Mouse (Mus musculus): ENCODE data around the gene Snx4.

DNA sequence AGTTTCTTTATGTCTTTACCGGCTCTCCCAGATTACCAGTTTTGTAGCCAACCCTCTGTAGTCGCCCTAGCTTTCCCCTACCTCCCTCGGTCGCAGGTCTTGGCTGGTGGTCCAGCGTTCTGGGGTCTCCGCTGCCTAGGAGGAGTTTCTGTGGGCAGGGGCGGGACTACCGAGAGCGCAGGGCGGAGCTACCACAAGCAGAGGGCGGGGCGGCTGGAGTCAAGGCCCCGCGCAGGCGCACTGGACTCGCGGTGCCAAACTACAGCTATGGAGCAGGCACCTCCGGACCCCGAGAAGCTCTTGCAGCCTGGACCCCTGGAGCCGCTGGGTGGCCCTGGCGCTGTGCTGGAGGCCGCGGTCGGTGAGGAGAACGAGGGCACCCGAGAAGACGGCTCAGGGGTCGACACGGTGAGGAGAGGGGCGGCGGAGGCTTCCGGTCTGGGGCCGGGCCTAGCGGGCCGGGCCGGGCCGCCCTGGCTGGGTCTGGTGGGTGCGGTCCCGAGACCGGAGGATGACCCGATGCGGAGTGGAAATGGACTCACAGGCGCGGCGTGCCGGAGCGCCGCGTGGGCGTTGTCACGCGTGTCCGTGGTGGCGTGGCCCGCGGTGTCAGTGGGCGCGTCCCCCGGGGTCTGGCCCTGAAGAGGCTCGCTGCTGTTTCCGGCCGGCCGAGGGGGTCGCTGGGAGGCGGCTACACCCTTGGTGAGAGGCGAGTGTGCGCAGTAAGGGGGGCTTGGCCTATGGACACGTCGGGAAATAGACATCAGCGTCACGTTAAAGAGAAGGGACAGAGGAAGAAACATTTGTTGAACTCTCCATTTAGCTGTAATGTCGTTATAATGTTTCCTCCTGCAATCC, at the start of gene Snx4:
- TF ChIP-seq CTCF (IDR thresholded peaks at IDR 0.05; ENCODE audit: low read depth) (no peak), EP300 (IDR thresholded peaks at IDR 0.05; ENCODE audit: low read depth) (no peak)
